Mouse (Mus musculus): Measurements from ENCODE around the gene Ell3.

Ell3 gene

GRCm38 (mm10) chr2:121447006-121447405 is 2.9 kb upstream of the Ell3 start:
- no peak for DNase-seq

GRCm38 (mm10) chr2:121446506-121446905 is 2.4 kb upstream of the Ell3 start:
- no peak for DNase-seq

GRCm38 (mm10) chr2:121445117-121445516 is 1.0 kb upstream of the Ell3 start:
- no peak for DNase-seq

GRCm38 (mm10) chr2:121443068-121443349 is 1.1 kb downstream of the Ell3 start:
- DNase-seq: no peak

- DNase-seq: peak; percentile 62 to 76
These were observed 1.6 kb downstream of the Ell3 start for GRCm38 (mm10) chr2:121442259-121443067.

GRCm38 (mm10) chr2:121441800-121442199 is 2.3 kb downstream of the Ell3 start:
- DNase-seq: no peak

GRCm38 (mm10) chr2:121440834-121441605 is 3.1 kb downstream of the Ell3 start:
- DNase-seq: no peak

GRCm38 (mm10) chr2:121439746-121440145 is 4.3 kb downstream of the Ell3 start:
- no peak for DNase-seq

GRCm38 (mm10) chr2:121434854-121435253 is 9.2 kb downstream of the Ell3 start:
- DNase-seq: no peak

- DNase-seq: no peak
These were observed 18.2 kb downstream of the Ell3 start for GRCm38 (mm10) chr2:121425890-121426289.

GRCm38 (mm10) chr2:121423166-121423565 is 20.9 kb downstream of the Ell3 start:
- DNase-seq: no peak

- no peak for DNase-seq
These were observed 25.6 kb downstream of the Ell3 start for GRCm38 (mm10) chr2:121418476-121418875.

- no peak for DNase-seq
These were observed 27.7 kb downstream of the Ell3 start for GRCm38 (mm10) chr2:121416356-121416755.

GRCm38 (mm10) chr2:121415591-121415990 is 28.5 kb downstream of the Ell3 start:
- DNase-seq: no peak

GRCm38 (mm10) chr2:121415103-121415502 is 29.0 kb downstream of the Ell3 start:
- DNase-seq: no peak

GRCm38 (mm10) chr2:121414139-121414685 is 29.9 kb downstream of the Ell3 start:
- no peak for DNase-seq

- peak; percentile 97 for DNase-seq
These were observed 30.6 kb downstream of the Ell3 start, which contains the start of the genes Pdia3 and Catsper2 for GRCm38 (mm10) chr2:121413387-121414042. Gene Pdia3, plus strand, starts transcription at chr2:121413775. Gene Catsper2, minus strand, starts transcription at chr2:121413792.

- no peak for DNase-seq
These were observed 31.2 kb downstream of the Ell3 start for GRCm38 (mm10) chr2:121412843-121413386.

GRCm38 (mm10) chr2:121408160-121408559 is 35.9 kb downstream of the Ell3 start:
- DNase-seq: peak; percentile 14 to 50

GRCm38 (mm10) chr2:121403296-121403695 is 40.8 kb downstream of the Ell3 start:
- no peak for DNase-seq

GRCm38 (mm10) chr2:121396624-121397023 is 47.5 kb downstream of the Ell3 start:
- peak; percentile 91 to 95 for DNase-seq
